Mouse (Mus musculus) ES-Bruce4 (cell line): ENCODE results near the gene Mark1. TPM values are rescaled to one million over a fixed set of nuclear protein-coding genes. Genes with fewer than 3 reads are reported as not detected.

Experiments
- H3K27ac ChIP-seq: 2 replicates; pipeline ENCODE4 v1.5.1; 2012; ENCODE audit warnings: low read length, inconsistent platforms; ENCODE audit not compliant: insufficient read depth
- H3K27me3 ChIP-seq: 2 replicates; pipeline ENCODE4 v1.6.1; 2012; ENCODE audit warnings: mild to moderate bottlenecking, low read length, inconsistent platforms; ENCODE audit not compliant: control insufficient read depth, poor library complexity, insufficient read depth, severe bottlenecking
- H3K36me3 ChIP-seq: 2 replicates; pipeline ENCODE4 v1.6.1; 2012; ENCODE audit warnings: inconsistent platforms, mild to moderate bottlenecking, low read length, moderate library complexity; ENCODE audit not compliant: control insufficient read depth, poor library complexity, insufficient read depth, severe bottlenecking
- H3K4me1 ChIP-seq: one replicate; pipeline ENCODE4 v1.8.1; 2011; ENCODE audit warnings: low read length; ENCODE audit not compliant: control insufficient read depth, insufficient read depth
- H3K4me3 ChIP-seq: 2 replicates; pipeline ENCODE4 v1.5.1; 2011; ENCODE audit warnings: low read depth, mild to moderate bottlenecking, low read length
- H3K9ac ChIP-seq: 2 replicates; pipeline ENCODE4 v1.6.1; 2012; ENCODE audit warnings: low read depth, mild to moderate bottlenecking, inconsistent platforms; ENCODE audit not compliant: poor library complexity, severe bottlenecking
- H3K9me3 ChIP-seq: replicated peaks from 2 replicates; pipeline ENCODE4 v1.6.1; 2012; ENCODE audit warnings: mild to moderate bottlenecking, low read length, inconsistent platforms; ENCODE audit not compliant: control insufficient read depth, poor library complexity, insufficient read depth, severe bottlenecking
- CTCF ChIP-seq: IDR thresholded peaks from one replicate; pipeline ENCODE4 v1.8.1; 2011; ENCODE audit warnings: low read depth, low read length
- EP300 ChIP-seq: IDR thresholded peaks from 2 replicates; pipeline ENCODE4 v1.6.1; 2011; ENCODE audit warnings: low read depth, low read length; ENCODE audit not compliant: insufficient read depth
- POLR2A ChIP-seq: IDR thresholded peaks from one replicate; pipeline ENCODE4 v1.8.1; 2011; ENCODE audit warnings: low read length; ENCODE audit not compliant: insufficient read depth
- polyA plus RNA-seq: library from polyadenylated mRNA; stranded (reverse); fragments of >200 nt; gene quantifications from 2 replicates; pipeline ENCODE4 v1.2.4, GENCODE M21; 2011; ENCODE audit warnings: low read depth; ENCODE audit not compliant: missing spikeins, insufficient read depth, insufficient read length

Gene Mark1
- polyA plus RNA-seq, 1 experiment, result 12.7 TPM

DNA sequence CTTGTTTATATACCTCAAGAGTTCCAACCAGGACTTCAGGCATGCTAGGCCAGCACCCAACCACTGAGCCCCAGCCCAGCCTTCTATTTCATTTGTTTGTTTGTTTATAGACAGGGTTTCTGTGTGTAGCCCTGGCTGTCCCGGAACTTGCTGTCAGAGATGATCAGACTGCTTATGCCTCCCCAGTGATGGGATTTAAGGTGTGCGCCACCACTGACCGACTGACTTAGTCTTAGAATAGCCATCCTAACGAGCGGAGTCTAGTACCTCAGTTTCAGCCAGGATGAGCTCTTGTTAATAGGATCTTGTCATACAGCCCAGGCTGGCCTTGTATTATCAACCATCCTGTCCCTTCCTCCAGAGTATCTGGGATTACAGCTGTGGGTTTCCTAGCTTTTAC lies 118.2 kb downstream of the Mark1 start:
- Histone ChIP-seq H3K4me1 (no peaks in the 10 kb centered on the region), H3K4me3 (no peak overlapping the region), H3K9me3 (no peaks in the 10 kb centered on the region), H3K9ac (no peak overlapping the region), H3K27ac (no peak overlapping the region), H3K27me3 (no peaks in the 10 kb centered on the region), H3K36me3 (no peaks in the 10 kb centered on the region)
- TF ChIP-seq CTCF, result no peak
- TF ChIP-seq POLR2A, result no peak
- TF ChIP-seq EP300, result no peak

- TF ChIP-seq POLR2A (no peak), EP300 (no peak), CTCF (no peak)
- Histone ChIP-seq H3K4me3 (no peak overlapping the region), H3K4me1 (no peaks in the 10 kb centered on the region), H3K27ac (no peak overlapping the region), H3K36me3 (no peaks in the 10 kb centered on the region), H3K27me3 (no peaks in the 10 kb centered on the region), H3K9ac (no peak overlapping the region), H3K9me3 (no peaks in the 10 kb centered on the region)
These were observed 120.5 kb downstream of the Mark1 start for GRCm38 (mm10) chr1:184878860-184879259.

DNA sequence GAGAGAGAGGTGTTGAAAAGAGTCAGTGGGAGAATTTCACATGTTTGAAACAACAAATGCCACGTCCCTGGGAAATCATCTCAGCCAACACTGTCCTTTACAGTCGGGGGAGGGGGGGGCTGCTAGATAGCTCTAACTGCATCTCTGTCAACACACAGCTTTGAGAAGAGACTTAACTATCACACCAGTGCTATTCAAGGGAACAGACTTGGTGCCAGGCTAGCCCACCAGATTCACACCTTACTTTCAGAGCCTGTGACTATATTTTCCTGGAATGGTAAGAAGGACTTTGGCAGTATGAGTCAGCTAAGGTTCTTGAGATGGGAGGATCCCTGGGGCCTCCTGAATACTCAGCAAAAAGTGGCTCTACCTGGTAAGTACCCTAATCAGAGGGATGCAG lies 122.1 kb downstream of the Mark1 start:
- no peak overlapping the region for H3K4me3 ChIP-seq
- no peaks in the 10 kb centered on the region for H3K27me3 ChIP-seq
- no peak overlapping the region for H3K9ac ChIP-seq
- no peak overlapping the region for H3K27ac ChIP-seq
- TF ChIP-seq EP300, result no peak
- no peak for TF ChIP-seq POLR2A
- TF ChIP-seq CTCF, result no peak
- no peaks in the 10 kb centered on the region for H3K36me3 ChIP-seq
- no peaks in the 10 kb centered on the region for H3K4me1 ChIP-seq
- H3K9me3 ChIP-seq, result no peaks in the 10 kb centered on the region

DNA sequence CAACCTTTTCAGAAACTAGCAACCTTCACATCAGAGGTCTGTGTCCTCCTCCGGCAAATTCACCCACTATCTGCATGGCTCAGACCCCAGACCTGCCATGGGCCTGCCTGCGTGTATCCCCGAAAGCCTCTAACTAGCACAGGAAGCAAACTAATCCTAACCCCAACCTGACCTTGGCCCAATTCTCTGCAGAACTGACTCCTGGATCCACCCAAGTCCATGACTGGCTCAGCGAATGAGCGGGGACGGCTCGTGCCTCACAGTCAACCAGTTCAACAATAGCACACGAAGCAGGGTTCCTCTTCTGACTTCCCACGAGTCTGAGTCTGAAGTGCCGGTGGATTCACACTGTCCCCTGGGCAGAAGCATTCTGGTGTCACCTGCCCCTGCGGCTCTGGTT lies 125.5 kb downstream of the Mark1 start:
- Histone ChIP-seq H3K4me3 (no peak overlapping the region), H3K36me3 (no peaks in the 10 kb centered on the region), H3K4me1 (no peaks in the 10 kb centered on the region), H3K9ac (no peak overlapping the region), H3K27ac (no peak overlapping the region), H3K27me3 (no peaks in the 10 kb centered on the region), H3K9me3 (no peaks in the 10 kb centered on the region)
- no peak for TF ChIP-seq POLR2A
- TF ChIP-seq EP300, result no peak

GRCm38 (mm10) chr1:184872069-184872819 lies 127.1 kb downstream of the Mark1 start:
- TF ChIP-seq POLR2A (no peak), EP300 (no peak), CTCF (no peak)
- H3K9ac ChIP-seq, result no peak overlapping the region
- no peaks in the 10 kb centered on the region for H3K9me3 ChIP-seq
- H3K27me3 ChIP-seq, result no peaks in the 10 kb centered on the region
- no peaks in the 10 kb centered on the region for H3K36me3 ChIP-seq
- no peak overlapping the region for H3K4me3 ChIP-seq
- H3K4me1 ChIP-seq, result no peaks in the 10 kb centered on the region
- H3K27ac ChIP-seq, result no peak overlapping the region

DNA sequence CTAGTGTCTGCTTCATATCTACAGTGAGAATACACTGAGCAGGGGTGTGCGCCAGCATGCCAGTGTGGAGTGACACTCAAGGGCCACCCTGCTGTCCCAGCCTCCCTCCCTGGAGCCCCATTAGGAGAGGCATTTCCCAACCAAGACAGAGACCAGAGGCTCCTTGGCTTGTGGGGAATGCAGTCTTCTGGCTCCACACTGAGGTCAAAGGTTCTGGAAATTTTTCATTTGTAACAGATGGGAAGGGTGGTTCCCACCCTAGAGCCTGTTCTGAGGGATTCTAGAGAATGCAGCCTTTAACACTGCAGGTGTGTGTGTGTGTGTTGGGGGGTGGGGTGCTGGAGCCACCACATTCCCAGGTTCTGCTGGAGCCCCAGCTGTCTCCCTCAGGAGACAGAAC lies 127.9 kb downstream of the Mark1 start:
- Histone ChIP-seq H3K9ac (no peak overlapping the region), H3K4me3 (no peak overlapping the region), H3K9me3 (no peaks in the 10 kb centered on the region), H3K27ac (no peak overlapping the region), H3K36me3 (no peaks in the 10 kb centered on the region), H3K27me3 (no peaks in the 10 kb centered on the region), H3K4me1 (no peaks in the 10 kb centered on the region)
- TF ChIP-seq POLR2A, result no peak
- TF ChIP-seq CTCF, result no peak
- no peak for TF ChIP-seq EP300
